Mouse (Mus musculus): Measurements from ENCODE around the gene Apba1.

GRCm38 (mm10) chr19:23863959-23864358 lies 105.3 kb downstream of the Apba1 start:
- TF ChIP-seq POLR2A (IDR thresholded peaks at IDR 0.05; ENCODE audit: low read depth, low read length) (no peak), CTCF (conservative IDR thresholded peaks at IDR 0.05; ENCODE audit: insufficient read depth, insufficient read length, low read depth, low read length) (no peak)

All from kidney, adult 2 months (tissue).